Mouse (Mus musculus) hindbrain, postnatal 0 days (tissue): ENCODE measurements at regions not wholly inside any gene's neighbourhood (a gene's known extent, or its start where the extent isn't known, plus 50 kb on each side); places are given as distances from the start of the nearest gene placed in this dataset.
"Not testable (repeated sequence)": the region's sequence is repeated elsewhere in the genome, so short reads cannot be mapped to it uniquely, and the experiment has no call there.

Experiments used
- ATAC-seq: fragments of 200-750 bp; cut with Nextera tagmentation; 2 replicates; pipeline ENCODE4 v1.8.0; 2017; ENCODE audit warnings: mild to moderate bottlenecking, moderate TSS enrichment, moderate library complexity
- DNase-seq: peaks from one replicate; pipeline ENCODE4 v3.0.0-alpha.2; 2015; ENCODE audit warnings: low spot score
- H3K27ac ChIP-seq: fragments of 300-500 bp; sonication (generic); 2 replicates; pipeline ENCODE4 v1.5.1; 2014; ENCODE audit warnings: mild to moderate bottlenecking
- H3K27me3 ChIP-seq: fragments of 300-500 bp; sonication (generic); 2 replicates; pipeline ENCODE4 v1.6.1; 2014; ENCODE audit warnings: low read length, mixed read lengths; ENCODE audit not compliant: insufficient read depth
- H3K36me3 ChIP-seq: fragments of 300-500 bp; sonication (generic); 2 replicates; pipeline ENCODE4 v1.6.1; 2014; ENCODE audit warnings: low read length, mixed read lengths; ENCODE audit not compliant: insufficient read depth
- H3K4me1 ChIP-seq: fragments of 300-500 bp; sonication (generic); 2 replicates; pipeline ENCODE4 v1.6.1; 2014; ENCODE audit warnings: antibody characterized with exemption, low read length, mixed read lengths; ENCODE audit not compliant: insufficient read depth
- H3K4me2 ChIP-seq: fragments of 300-500 bp; sonication (generic); 2 replicates; pipeline ENCODE4 v1.6.1; 2014; ENCODE audit warnings: low read depth, mild to moderate bottlenecking, low read length, moderate library complexity, mixed read lengths
- H3K4me3 ChIP-seq: fragments of 300-500 bp; sonication (generic); 2 replicates; pipeline ENCODE4 v1.5.1; 2014; ENCODE audit warnings: low read length
- H3K9ac ChIP-seq: fragments of 300-500 bp; sonication (generic); replicated peaks from 2 replicates; pipeline ENCODE4 v1.6.1; 2014; ENCODE audit warnings: mild to moderate bottlenecking, low read length, moderate library complexity, mixed read lengths
- H3K9me3 ChIP-seq: fragments of 300-500 bp; sonication (generic); 2 replicates; pipeline ENCODE4 v1.6.1; 2016; ENCODE audit warnings: low read length, mixed read lengths
- CTCF ChIP-seq: IDR thresholded peaks from 2 replicates; pipeline ENCODE4 v1.5.1; 2016; ENCODE audit warnings: antibody characterized with exemption, control low read depth, low read depth
- WGBS: fragments of 180-500 bp; shearing (Covaris S2); extraction: QIAGEN DNeasy Blood & Tissue Kit; methylation state at CpG from one replicate; pipeline ENCODE4 v1.1.7; 2014; 5-methylcytosine and 5-hydroxymethylcytosine counted together

GRCm38 (mm10) chr6:48341367-48341766, 54.0 kb upstream of the Krba1 start:
- WGBS = 95% methylated on average over 4 of the region's 4 CpGs
- not testable (repeated sequence) for H3K4me1 ChIP-seq, H3K36me3 ChIP-seq, DNase-seq, ATAC-seq, H3K4me2 ChIP-seq, H3K27ac ChIP-seq, H3K27me3 ChIP-seq, H3K9me3 ChIP-seq, H3K4me3 ChIP-seq, H3K9ac ChIP-seq

- not testable (repeated sequence) for H3K4me2 ChIP-seq, H3K9ac ChIP-seq, DNase-seq, H3K4me3 ChIP-seq, H3K4me1 ChIP-seq, H3K36me3 ChIP-seq, H3K9me3 ChIP-seq, ATAC-seq, H3K27ac ChIP-seq, H3K27me3 ChIP-seq
- WGBS = 81% methylated on average over 3 of the region's 3 CpGs
These were observed 58.4 kb upstream of the Krba1 start for GRCm38 (mm10) chr6:48336964-48337363.

GRCm38 (mm10) chr6:48288011-48288410, 107.4 kb upstream of the Krba1 start:
- no peak overlapping the region for H3K27ac ChIP-seq
- H3K27me3 ChIP-seq = no peaks in the 10 kb centered on the region
- ATAC-seq (no peak), DNase-seq (no peak)
- no peaks in the 10 kb centered on the region for H3K36me3 ChIP-seq
- H3K9ac ChIP-seq = no peak overlapping the region
- WGBS = 81% methylated on average over 1 of the region's 1 CpGs
- no peaks in the 10 kb centered on the region for H3K9me3 ChIP-seq
- H3K4me3 ChIP-seq = no peak overlapping the region
- H3K4me1 ChIP-seq = no peaks in the 10 kb centered on the region
- TF ChIP-seq CTCF = no peak
- no peak overlapping the region for H3K4me2 ChIP-seq

- H3K4me3 ChIP-seq, H3K27me3 ChIP-seq, H3K4me2 ChIP-seq, H3K27ac ChIP-seq, H3K36me3 ChIP-seq, ATAC-seq, DNase-seq, H3K9me3 ChIP-seq, H3K4me1 ChIP-seq, H3K9ac ChIP-seq: not testable (repeated sequence)
- 67% methylated on average over 1 of the region's 1 CpGs for WGBS
These were observed 115.7 kb upstream of the Krba1 start for GRCm38 (mm10) chr6:48279646-48280045.

GRCm38 (mm10) chr6:48261563-48261962, 133.8 kb upstream of the Krba1 start:
- H3K27me3 ChIP-seq, DNase-seq, H3K4me3 ChIP-seq, H3K4me1 ChIP-seq, H3K4me2 ChIP-seq, ATAC-seq, H3K36me3 ChIP-seq, H3K9ac ChIP-seq, H3K9me3 ChIP-seq, H3K27ac ChIP-seq: not testable (repeated sequence)

- not testable (repeated sequence) for H3K4me2 ChIP-seq, ATAC-seq, H3K9me3 ChIP-seq, H3K27me3 ChIP-seq, H3K4me1 ChIP-seq, H3K27ac ChIP-seq, DNase-seq, H3K36me3 ChIP-seq, H3K9ac ChIP-seq, H3K4me3 ChIP-seq
These were observed 142.4 kb upstream of the Krba1 start for GRCm38 (mm10) chr6:48252989-48253388.

GRCm38 (mm10) chr6:48251954-48252353, 143.4 kb upstream of the Krba1 start:
- H3K9me3 ChIP-seq = no peaks in the 10 kb centered on the region
- no peak for DNase-seq
- H3K4me2 ChIP-seq = no peak overlapping the region
- no peaks in the 10 kb centered on the region for H3K36me3 ChIP-seq
- no peak overlapping the region for H3K4me3 ChIP-seq
- 88% methylated on average over 1 of the region's 1 CpGs for WGBS
- H3K27me3 ChIP-seq = no peaks in the 10 kb centered on the region
- H3K27ac ChIP-seq = no peak overlapping the region
- H3K9ac ChIP-seq = no peak overlapping the region
- H3K4me1 ChIP-seq = no peaks in the 10 kb centered on the region
- no peak for ATAC-seq
- no peak for TF ChIP-seq CTCF

- not testable (repeated sequence) for DNase-seq, H3K27ac ChIP-seq, H3K4me3 ChIP-seq, H3K27me3 ChIP-seq, H3K9me3 ChIP-seq, H3K36me3 ChIP-seq, H3K4me2 ChIP-seq, ATAC-seq, H3K9ac ChIP-seq, H3K4me1 ChIP-seq
These were observed 151.2 kb upstream of the Krba1 start for GRCm38 (mm10) chr6:48244191-48244590.
